Mouse (Mus musculus) embryonic facial prominence, embryonic 14.5 days (tissue): ENCODE measurements around the gene Nedd9. TPM values are rescaled to one million over a fixed set of nuclear protein-coding genes. Genes with fewer than 3 reads are reported as not detected.

Source experiments
- ATAC-seq: fragments of 200-750 bp; cut with Nextera tagmentation; 2 replicates; pipeline ENCODE4 v1.8.0; 2017; ENCODE audit warnings: low read depth, moderate number of reproducible peaks, moderate TSS enrichment
- DNase-seq: peaks from one replicate; pipeline ENCODE4 v3.0.0-alpha.2; 2015; ENCODE audit warnings: low spot score
- H3K27ac ChIP-seq: fragments of 300-500 bp; sonication (generic); replicated peaks from 2 replicates; pipeline ENCODE4 v1.5.1; 2014; ENCODE audit warnings: low read depth, mild to moderate bottlenecking, low read length, moderate library complexity
- H3K27me3 ChIP-seq: fragments of 300-500 bp; sonication (generic); replicated peaks from 2 replicates; pipeline ENCODE4 v1.6.1; 2014; ENCODE audit warnings: low read length; ENCODE audit not compliant: control insufficient read depth, insufficient read depth
- H3K36me3 ChIP-seq: fragments of 300-500 bp; sonication (generic); 2 replicates; pipeline ENCODE4 v1.6.1; 2014; ENCODE audit warnings: low read length, mixed read lengths; ENCODE audit not compliant: control insufficient read depth, insufficient read depth
- H3K4me1 ChIP-seq: fragments of 300-500 bp; sonication (generic); 2 replicates; pipeline ENCODE4 v1.6.1; 2014; ENCODE audit warnings: antibody characterized with exemption, low read length; ENCODE audit not compliant: control insufficient read depth, insufficient read depth
- H3K4me2 ChIP-seq: fragments of 300-500 bp; sonication (generic); 2 replicates; pipeline ENCODE4 v1.6.1; 2014; ENCODE audit warnings: low read depth, mild to moderate bottlenecking, low read length, moderate library complexity, mixed read lengths
- H3K4me3 ChIP-seq: fragments of 300-500 bp; sonication (generic); 2 replicates; pipeline ENCODE4 v1.5.1; 2014; ENCODE audit warnings: low read depth, mild to moderate bottlenecking, low read length
- H3K9ac ChIP-seq: fragments of 300-500 bp; sonication (generic); 2 replicates; pipeline ENCODE4 v1.6.1; 2014; ENCODE audit warnings: low read depth, mild to moderate bottlenecking, low read length, moderate library complexity, mixed read lengths
- H3K9me3 ChIP-seq: fragments of 300-500 bp; sonication (generic); 2 replicates; pipeline ENCODE4 v1.6.1; 2016; ENCODE audit warnings: low read length; ENCODE audit not compliant: control insufficient read depth
- WGBS: fragments of 180-500 bp; shearing (Covaris S2); extraction: QIAGEN DNeasy Blood & Tissue Kit; methylation state at CpG from one replicate; pipeline ENCODE4 v1.1.7; 2014; 5-methylcytosine and 5-hydroxymethylcytosine counted together
- polyA plus RNA-seq: library from polyadenylated mRNA; unstranded; fragments of >200 nt; fragmentation: Nextera tagmentation; extraction: Ambion mirVana; gene quantifications from 2 replicates; pipeline ENCODE4 v1.2.1, GENCODE M21; 2014

The Nedd9 gene
- polyA plus RNA-seq, 1 experiment from 2014 or later, result 31.1 TPM

GRCm38 (mm10) chr13:41515749-41516148 is 28.6 kb upstream of the Nedd9 start:
- no peaks in the 10 kb centered on the region for H3K36me3 ChIP-seq
- peaks cover 12% of the 10 kb centered on the region; the same call in 1 of the 2 replicates for H3K4me1 ChIP-seq
- no peak for ATAC-seq
- WGBS, result 64% methylated on average over 4 of the region's 4 CpGs
- no peak overlapping the region for H3K4me3 ChIP-seq
- DNase-seq, result no peak
- no peak overlapping the region for H3K27ac ChIP-seq
- no peak overlapping the region for H3K4me2 ChIP-seq
- H3K9me3 ChIP-seq, result no peaks in the 10 kb centered on the region
- no peaks in the 10 kb centered on the region for H3K27me3 ChIP-seq
- H3K9ac ChIP-seq, result no peak overlapping the region

- WGBS, result 16% methylated on average over 8 of the region's 8 CpGs
- Histone ChIP-seq H3K9me3 (no peaks in the 10 kb centered on the region), H3K36me3 (no peaks in the 10 kb centered on the region), H3K4me3 (no peak overlapping the region), H3K27ac (no peak overlapping the region), H3K27me3 (no peaks in the 10 kb centered on the region), H3K9ac (no peak overlapping the region), H3K4me2 (no peak overlapping the region), H3K4me1 (peaks cover 14% of the 10 kb centered on the region; the same call in 1 of the 2 replicates)
- ATAC-seq (peak; percentile 60; the same call in 1 of the 2 replicates), DNase-seq (peak; percentile 77)
Measured at GRCm38 (mm10) chr13:41514918-41515317, 27.8 kb upstream of the Nedd9 start.

GRCm38 (mm10) chr13:41513456-41513855 is 26.3 kb upstream of the Nedd9 start:
- H3K9me3 ChIP-seq, result no peaks in the 10 kb centered on the region
- ATAC-seq, result no peak
- no peaks in the 10 kb centered on the region for H3K27me3 ChIP-seq
- H3K27ac ChIP-seq, result no peak overlapping the region
- H3K36me3 ChIP-seq, result no peaks in the 10 kb centered on the region
- H3K4me1 ChIP-seq, result peaks cover 14% of the 10 kb centered on the region; the same call in 1 of the 2 replicates
- H3K4me3 ChIP-seq, result no peak overlapping the region
- no peak overlapping the region for H3K9ac ChIP-seq
- H3K4me2 ChIP-seq, result no peak overlapping the region
- WGBS, result 85% methylated on average over 3 of the region's 3 CpGs
- no peak for DNase-seq

- H3K9ac ChIP-seq, result no peak overlapping the region
- no peaks in the 10 kb centered on the region for H3K9me3 ChIP-seq
- H3K27ac ChIP-seq, result no peak overlapping the region
- H3K36me3 ChIP-seq, result no peaks in the 10 kb centered on the region
- 69% methylated on average over 4 of the region's 4 CpGs for WGBS
- no peaks in the 10 kb centered on the region for H3K27me3 ChIP-seq
- no peak overlapping the region for H3K4me3 ChIP-seq
- no peak overlapping the region for H3K4me2 ChIP-seq
- no peak for DNase-seq
- no peak for ATAC-seq
- H3K4me1 ChIP-seq, result peaks cover 14% of the 10 kb centered on the region; the same call in 1 of the 2 replicates
Measured at GRCm38 (mm10) chr13:41512243-41512642, 25.1 kb upstream of the Nedd9 start.

- no peaks in the 10 kb centered on the region for H3K36me3 ChIP-seq
- DNase-seq, result peak; percentile 83
- 26% methylated on average over 7 of the region's 7 CpGs for WGBS
- H3K4me3 ChIP-seq, result no peak overlapping the region
- H3K4me2 ChIP-seq, result no peak overlapping the region
- no peak for ATAC-seq
- H3K9ac ChIP-seq, result no peak overlapping the region
- H3K9me3 ChIP-seq, result no peaks in the 10 kb centered on the region
- no peaks in the 10 kb centered on the region for H3K27me3 ChIP-seq
- peaks cover 14% of the 10 kb centered on the region; the same call in 1 of the 2 replicates for H3K4me1 ChIP-seq
- H3K27ac ChIP-seq, result peak overlapping the region; percentile 40; the same call in 1 of the 2 replicates
Measured at GRCm38 (mm10) chr13:41510631-41511419, 23.7 kb upstream of the Nedd9 start.

GRCm38 (mm10) chr13:41505594-41505993 is 18.4 kb upstream of the Nedd9 start:
- no peak overlapping the region for H3K27ac ChIP-seq
- DNase-seq (no peak), ATAC-seq (no peak)
- no peaks in the 10 kb centered on the region for H3K36me3 ChIP-seq
- 81% methylated on average over 2 of the region's 2 CpGs for WGBS
- no peak overlapping the region for H3K9ac ChIP-seq
- peaks cover under 1% of the 10 kb centered on the region; the same call in 1 of the 2 replicates for H3K4me1 ChIP-seq
- H3K4me3 ChIP-seq, result no peak overlapping the region
- H3K9me3 ChIP-seq, result no peaks in the 10 kb centered on the region
- no peaks in the 10 kb centered on the region for H3K27me3 ChIP-seq
- no peak overlapping the region for H3K4me2 ChIP-seq

GRCm38 (mm10) chr13:41504997-41505396 is 17.8 kb upstream of the Nedd9 start:
- WGBS, result 89% methylated on average over 2 of the region's 2 CpGs
- Histone ChIP-seq H3K27me3 (no peaks in the 10 kb centered on the region), H3K4me3 (no peak overlapping the region), H3K4me1 (no peaks in the 10 kb centered on the region), H3K9me3 (no peaks in the 10 kb centered on the region), H3K27ac (no peak overlapping the region), H3K9ac (no peak overlapping the region), H3K36me3 (no peaks in the 10 kb centered on the region), H3K4me2 (no peak overlapping the region)
- no peak for DNase-seq
- ATAC-seq, result no peak

- DNase-seq (no peak), ATAC-seq (no peak)
- H3K4me2 ChIP-seq, result no peak overlapping the region
- no peaks in the 10 kb centered on the region for H3K4me1 ChIP-seq
- WGBS, result 88% methylated on average over 2 of the region's 2 CpGs
- H3K27me3 ChIP-seq, result no peaks in the 10 kb centered on the region
- no peak overlapping the region for H3K9ac ChIP-seq
- H3K4me3 ChIP-seq, result no peak overlapping the region
- H3K9me3 ChIP-seq, result no peaks in the 10 kb centered on the region
- H3K36me3 ChIP-seq, result no peaks in the 10 kb centered on the region
- no peak overlapping the region for H3K27ac ChIP-seq
Measured at GRCm38 (mm10) chr13:41504448-41504847, 17.3 kb upstream of the Nedd9 start.

- Histone ChIP-seq H3K27ac (no peak overlapping the region), H3K27me3 (no peaks in the 10 kb centered on the region), H3K4me3 (no peak overlapping the region), H3K4me1 (no peaks in the 10 kb centered on the region), H3K9me3 (no peaks in the 10 kb centered on the region), H3K36me3 (no peaks in the 10 kb centered on the region), H3K9ac (no peak overlapping the region), H3K4me2 (no peak overlapping the region)
- 83% methylated on average over 2 of the region's 2 CpGs for WGBS
- no peak for ATAC-seq
- DNase-seq, result no peak
Measured at GRCm38 (mm10) chr13:41502917-41503301, 15.7 kb upstream of the Nedd9 start.
